Mouse (Mus musculus) embryonic fibroblast, embryonic 13.5 days (primary cell): ENCODE results near the gene 1700019D03Rik. TPM values are rescaled to one million over a fixed set of nuclear protein-coding genes. Genes with fewer than 3 reads are reported as not detected.

Source experiments
- H3K27ac ChIP-seq: 2 replicates; pipeline ENCODE4 v1.5.1; 2012; ENCODE audit warnings: low read length, control low read depth, inconsistent platforms; ENCODE audit not compliant: insufficient read depth
- H3K4me1 ChIP-seq: 2 replicates; pipeline ENCODE4 v1.6.1; 2011; ENCODE audit warnings: low read length; ENCODE audit not compliant: control insufficient read depth, insufficient read depth
- H3K4me3 ChIP-seq: 2 replicates; pipeline ENCODE4 v1.5.1; 2011; ENCODE audit warnings: mild to moderate bottlenecking, control low read depth, low read length; ENCODE audit not compliant: insufficient read depth
- CTCF ChIP-seq: IDR thresholded peaks from 2 replicates; pipeline ENCODE4 v1.5.1; 2011; ENCODE audit warnings: mild to moderate bottlenecking, control low read depth, low read length, moderate library complexity, borderline replicate concordance; ENCODE audit not compliant: insufficient read depth
- POLR2A ChIP-seq: IDR thresholded peaks from 2 replicates; pipeline ENCODE4 v1.6.1; 2011; ENCODE audit warnings: low read depth, mild to moderate bottlenecking, control low read depth, low read length, moderate library complexity
- polyA plus RNA-seq: library from polyadenylated mRNA; stranded (reverse); fragments of >200 nt; gene quantifications from 2 replicates; pipeline ENCODE4 v1.2.4, GENCODE M21; 2011; ENCODE audit warnings: low read depth; ENCODE audit not compliant: missing spikeins, insufficient read length

1700019D03Rik gene
- polyA plus RNA-seq, 1 experiment, result 0.47 TPM

DNA sequence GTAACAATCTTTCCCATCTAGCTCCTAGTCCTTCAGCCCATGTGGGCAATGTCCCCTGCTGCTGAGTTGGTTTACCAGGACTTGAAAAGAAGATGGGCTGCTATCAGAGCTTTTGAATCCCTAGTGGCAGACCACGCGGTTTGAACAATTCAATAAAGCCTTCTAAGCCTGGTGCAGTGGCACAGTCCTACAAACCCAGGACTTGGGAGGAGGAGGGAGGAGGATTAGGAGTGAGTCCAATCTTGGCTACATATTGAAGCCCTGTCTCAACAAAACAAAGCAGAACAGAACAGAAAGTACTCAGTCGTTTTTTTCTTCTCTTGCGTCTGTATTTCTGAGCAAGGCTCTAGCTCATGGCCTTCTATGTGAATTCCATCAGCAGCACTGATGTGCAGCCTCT is 63.2 kb downstream of the 1700019D03Rik start:
- TF ChIP-seq CTCF, result no peak
- TF ChIP-seq POLR2A, result no peak
- Histone ChIP-seq H3K4me1 (peaks cover 2% of the 10 kb centered on the region; the same call in 1 of the 2 replicates), H3K27ac (no peak overlapping the region), H3K4me3 (no peak overlapping the region)

DNA sequence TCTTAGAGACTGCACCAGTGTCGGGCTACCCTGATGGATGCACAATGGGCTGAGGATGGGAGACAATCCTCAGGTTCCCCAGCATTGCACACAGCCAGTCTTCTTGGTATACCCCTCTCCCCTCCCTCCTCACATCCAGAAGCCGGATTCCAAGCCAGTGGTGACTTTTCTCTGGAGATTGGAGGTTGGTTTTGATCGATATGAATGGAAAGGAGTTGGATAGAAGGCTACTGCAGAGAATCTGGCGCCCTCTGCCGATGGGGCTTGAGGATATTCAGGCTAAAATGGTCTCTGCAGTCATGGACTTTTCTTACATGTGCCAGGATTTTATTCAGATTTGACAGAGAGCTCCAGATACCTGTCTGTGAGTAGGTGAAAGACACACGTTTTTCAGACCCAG is 64.9 kb downstream of the 1700019D03Rik start:
- no peak overlapping the region for H3K4me3 ChIP-seq
- no peak overlapping the region for H3K27ac ChIP-seq
- peaks cover 2% of the 10 kb centered on the region; the same call in 1 of the 2 replicates for H3K4me1 ChIP-seq
- TF ChIP-seq CTCF (peak; percentile 19; the same call in 1 of the 2 replicates), POLR2A (no peak)

- Histone ChIP-seq H3K27ac (no peak overlapping the region), H3K4me3 (no peak overlapping the region)
- TF ChIP-seq CTCF (no peak), POLR2A (no peak)
Observed at GRCm38 (mm10) chr1:52954456-52954855, 65.5 kb downstream of the 1700019D03Rik start.

GRCm38 (mm10) chr1:52953548-52953947 is 66.4 kb downstream of the 1700019D03Rik start:
- TF ChIP-seq POLR2A (no peak), CTCF (no peak)
- H3K4me3 ChIP-seq, result no peak overlapping the region
- peaks cover 2% of the 10 kb centered on the region; the same call in 1 of the 2 replicates for H3K4me1 ChIP-seq
- no peak overlapping the region for H3K27ac ChIP-seq

More at GRCm38 (mm10) chr1:52954456-52954855, 65.5 kb downstream of the 1700019D03Rik start:
- peaks cover 2% of the 10 kb centered on the region; the same call in 1 of the 2 replicates for H3K4me1 ChIP-seq

- Histone ChIP-seq H3K4me3 (peak overlapping the region; percentile 25), H3K27ac (no peak overlapping the region), H3K4me1 (peaks cover 2% of the 10 kb centered on the region; the same call in 1 of the 2 replicates)
- TF ChIP-seq POLR2A, result no peak
- TF ChIP-seq CTCF, result no peak
Observed at GRCm38 (mm10) chr1:52952551-52953397, 67.2 kb downstream of the 1700019D03Rik start.

DNA sequence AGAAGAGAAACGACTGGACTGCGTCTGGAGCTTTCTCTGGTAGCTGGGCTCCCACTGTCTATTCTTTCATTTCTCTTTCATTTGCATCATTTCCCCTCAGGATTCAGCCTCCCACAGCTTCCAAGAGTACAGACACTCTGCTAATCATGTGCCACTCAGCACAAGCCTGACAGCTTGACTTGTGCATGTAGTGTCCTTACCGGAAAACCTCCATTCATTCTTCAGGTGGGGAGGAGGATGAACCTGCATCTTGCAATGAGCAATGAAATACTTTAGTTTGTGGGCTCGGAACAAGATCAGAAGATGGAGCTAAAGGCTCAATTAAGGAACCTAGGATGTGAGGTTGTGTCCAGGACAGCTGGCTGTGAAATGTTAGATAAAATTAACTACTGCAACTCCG is 67.8 kb downstream of the 1700019D03Rik start:
- TF ChIP-seq POLR2A (no peak), CTCF (no peak)
- Histone ChIP-seq H3K4me1 (peaks cover 2% of the 10 kb centered on the region; the same call in 1 of the 2 replicates), H3K4me3 (peak overlapping the region; percentile 25), H3K27ac (no peak overlapping the region)

DNA sequence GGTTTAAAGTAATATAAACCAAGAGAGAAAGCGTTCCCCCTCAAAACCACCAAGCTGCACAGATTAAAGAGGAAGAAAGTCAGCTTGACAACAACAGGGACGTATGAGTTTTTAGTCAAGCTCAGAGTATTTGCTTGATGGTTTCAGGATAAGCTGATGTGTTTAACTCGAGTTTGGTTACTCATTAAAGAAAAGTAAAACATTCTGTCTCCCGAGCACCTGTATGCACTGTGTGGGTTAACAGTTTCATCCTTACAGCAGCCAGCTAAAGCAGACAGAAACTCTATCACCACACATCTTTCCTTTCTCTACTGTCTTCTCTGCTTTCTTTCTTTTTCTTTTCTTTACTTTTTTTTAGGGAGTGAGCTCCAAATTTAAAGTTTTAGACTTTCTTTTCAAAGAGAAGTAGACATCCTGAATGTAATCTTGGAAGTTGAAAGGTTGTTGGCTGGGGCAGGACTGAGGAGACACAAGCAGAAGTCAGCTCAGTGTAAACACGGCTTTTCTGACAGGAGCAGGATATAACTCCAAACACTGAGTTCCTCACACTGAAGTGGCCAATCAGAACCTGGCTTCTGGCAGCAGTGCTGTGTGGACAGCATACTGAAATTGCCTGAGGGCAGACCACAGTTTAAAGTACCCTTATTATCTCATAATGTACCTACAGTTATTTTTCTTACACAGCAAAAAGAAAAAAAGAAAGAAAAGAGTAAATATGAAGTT is 68.7 kb downstream of the 1700019D03Rik start:
- Histone ChIP-seq H3K27ac (no peak overlapping the region), H3K4me1 (peaks cover 2% of the 10 kb centered on the region; the same call in 1 of the 2 replicates), H3K4me3 (no peak overlapping the region)
- TF ChIP-seq CTCF, result no peak

- H3K4me3 ChIP-seq, result no peak overlapping the region
- no peak overlapping the region for H3K27ac ChIP-seq
- H3K4me1 ChIP-seq, result peaks cover 2% of the 10 kb centered on the region; the same call in 1 of the 2 replicates
- TF ChIP-seq CTCF (no peak), POLR2A (no peak)
Observed at GRCm38 (mm10) chr1:52947895-52948294, 72.1 kb downstream of the 1700019D03Rik start.

GRCm38 (mm10) chr1:52939021-52939420 is 81.0 kb downstream of the 1700019D03Rik start:
- no peak overlapping the region for H3K4me3 ChIP-seq
- H3K4me1 ChIP-seq, result no peaks in the 10 kb centered on the region
- no peak for TF ChIP-seq CTCF
- TF ChIP-seq POLR2A, result no peak
- H3K27ac ChIP-seq, result no peak overlapping the region
